Mouse (Mus musculus) forebrain, embryonic 15.5 days (tissue): ENCODE data around the gene Rab33a. TPM values are rescaled to one million over a fixed set of nuclear protein-coding genes. Genes with fewer than 3 reads are reported as not detected.

Source experiments
- ATAC-seq: fragments of 200-750 bp; cut with Nextera tagmentation; replicated peaks from 2 replicates; pipeline ENCODE4 v1.8.0; 2017; ENCODE audit warnings: mild to moderate bottlenecking, moderate TSS enrichment, moderate library complexity
- H3K27ac ChIP-seq: fragments of 300-500 bp; sonication (generic); replicated peaks from 2 replicates; pipeline ENCODE4 v1.5.1; 2015; ENCODE audit warnings: mild to moderate bottlenecking, inconsistent platforms
- H3K27me3 ChIP-seq: fragments of 300-500 bp; sonication (generic); 2 replicates; pipeline ENCODE4 v1.6.1; 2015; ENCODE audit warnings: inconsistent platforms
- H3K36me3 ChIP-seq: fragments of 300-500 bp; sonication (generic); 2 replicates; pipeline ENCODE4 v1.6.1; 2015; ENCODE audit warnings: mild to moderate bottlenecking, inconsistent platforms
- H3K4me1 ChIP-seq: fragments of 300-500 bp; sonication (generic); 2 replicates; pipeline ENCODE4 v1.6.1; 2015; ENCODE audit warnings: inconsistent platforms
- H3K4me2 ChIP-seq: fragments of 300-500 bp; sonication (generic); replicated peaks from 2 replicates; pipeline ENCODE4 v1.6.1; 2015; ENCODE audit warnings: mild to moderate bottlenecking, inconsistent platforms
- H3K4me3 ChIP-seq: fragments of 300-500 bp; sonication (generic); 2 replicates; pipeline ENCODE4 v1.5.1; 2015; ENCODE audit warnings: mild to moderate bottlenecking, inconsistent platforms
- H3K9ac ChIP-seq: fragments of 300-500 bp; sonication (generic); replicated peaks from 2 replicates; pipeline ENCODE4 v1.6.1; 2015; ENCODE audit warnings: mild to moderate bottlenecking, inconsistent platforms
- H3K9me3 ChIP-seq: fragments of 300-500 bp; sonication (generic); 2 replicates; pipeline ENCODE4 v1.6.1; 2016; ENCODE audit warnings: inconsistent platforms
- WGBS: fragments of 180-500 bp; shearing (Covaris S2); methylation state at CpG from one replicate; pipeline ENCODE4 v1.1.7; 2015; ENCODE audit warnings: mixed read lengths; 5-methylcytosine and 5-hydroxymethylcytosine counted together
- polyA plus RNA-seq: library from polyadenylated mRNA; unstranded; fragments of >200 nt; fragmentation: Nextera tagmentation; extraction: Ambion mirVana; gene quantifications from 2 replicates; pipeline ENCODE4 v1.2.1, GENCODE M21; 2015

Rab33a gene
- polyA plus RNA-seq = 94.3 and 96.5 TPM in 2 replicates

GRCm38 (mm10) chrX:48518808-48519548 is at the start of gene Rab33a:
TSS of gene Rab33a (plus strand) at chrX:48519285.
- peak within 1 kb of the TSS; percentile 72 for H3K9ac ChIP-seq
- 28% methylated on average over 33 of the region's 33 CpGs for WGBS
- H3K27me3 ChIP-seq = no peaks in the 10 kb centered on the region
- H3K4me3 ChIP-seq = peak within 1 kb of the TSS; percentile 58
- peak within 1 kb of the TSS; percentile 97 for H3K27ac ChIP-seq
- H3K36me3 ChIP-seq = no peaks in the 10 kb centered on the region
- peaks cover 25% of the 10 kb centered on the region for H3K4me1 ChIP-seq
- ATAC-seq = peak; percentile 73
- H3K9me3 ChIP-seq = no peaks in the 10 kb centered on the region
- H3K4me2 ChIP-seq = peak within 1 kb of the TSS; percentile 74

- Histone ChIP-seq H3K4me2 (no peak overlapping the region), H3K27me3 (no peaks in the 10 kb centered on the region), H3K4me3 (no peak overlapping the region), H3K9ac (no peak overlapping the region), H3K36me3 (peaks cover 17% of the 10 kb centered on the region; the same call in 1 of the 2 replicates), H3K27ac (no peak overlapping the region), H3K4me1 (no peaks in the 10 kb centered on the region), H3K9me3 (no peaks in the 10 kb centered on the region)
- no peak for ATAC-seq
- 59% methylated on average over 4 of the region's 4 CpGs for WGBS
Observed at GRCm38 (mm10) chrX:48481095-48481494, 38.0 kb upstream of the Rab33a start.

GRCm38 (mm10) chrX:48481687-48482086 is 37.4 kb upstream of the Rab33a start:
- Histone ChIP-seq H3K4me3 (no peak overlapping the region), H3K27me3 (no peaks in the 10 kb centered on the region), H3K9ac (no peak overlapping the region), H3K36me3 (peaks cover 17% of the 10 kb centered on the region; the same call in 1 of the 2 replicates), H3K4me2 (no peak overlapping the region), H3K9me3 (no peaks in the 10 kb centered on the region), H3K4me1 (no peaks in the 10 kb centered on the region), H3K27ac (no peak overlapping the region)
- WGBS = 92% methylated on average over 7 of the region's 7 CpGs
- no peak for ATAC-seq

- Histone ChIP-seq H3K27ac (no peak overlapping the region), H3K9ac (no peak overlapping the region), H3K4me1 (no peaks in the 10 kb centered on the region), H3K9me3 (no peaks in the 10 kb centered on the region), H3K4me3 (no peak overlapping the region), H3K4me2 (no peak overlapping the region), H3K27me3 (no peaks in the 10 kb centered on the region), H3K36me3 (peaks cover 14% of the 10 kb centered on the region)
- 95% methylated on average over 8 of the region's 8 CpGs for WGBS
- ATAC-seq = no peak
Observed at GRCm38 (mm10) chrX:48493763-48494162, 25.3 kb upstream of the Rab33a start.

GRCm38 (mm10) chrX:48513166-48513807 is 5.8 kb upstream of the Rab33a start, which contains the start of gene Aifm1:
TSS of gene Aifm1 (minus strand) at chrX:48513563.
- Histone ChIP-seq H3K4me1 (peaks cover 13% of the 10 kb centered on the region), H3K4me3 (peak within 1 kb of the TSS; percentile 62), H3K9me3 (no peaks in the 10 kb centered on the region), H3K27me3 (no peaks in the 10 kb centered on the region), H3K36me3 (no peaks in the 10 kb centered on the region), H3K4me2 (peak within 1 kb of the TSS; percentile 54), H3K9ac (peak within 1 kb of the TSS; percentile 64), H3K27ac (no peak within 1 kb of the TSS)
- ATAC-seq = peak; percentile 95
- WGBS = 24% methylated on average over 45 of the region's 45 CpGs

- H3K9me3 ChIP-seq = no peaks in the 10 kb centered on the region
- peak overlapping the region; percentile 54 for H3K4me2 ChIP-seq
- ATAC-seq = no peak
- no peak overlapping the region for H3K27ac ChIP-seq
- peak overlapping the region; percentile 28; the same call in 1 of the 2 replicates for H3K9ac ChIP-seq
- 30% methylated on average over 13 of the region's 13 CpGs for WGBS
- H3K27me3 ChIP-seq = no peaks in the 10 kb centered on the region
- peak overlapping the region; percentile 62 for H3K4me3 ChIP-seq
- H3K36me3 ChIP-seq = no peaks in the 10 kb centered on the region
- H3K4me1 ChIP-seq = peaks cover 13% of the 10 kb centered on the region
Observed at GRCm38 (mm10) chrX:48513824-48514223, 5.3 kb upstream of the Rab33a start.

GRCm38 (mm10) chrX:48518211-48518807 is 776 bp upstream of the Rab33a start:
- Histone ChIP-seq H3K4me2 (peak overlapping the region; percentile 74), H3K27ac (peak overlapping the region; percentile 97), H3K9me3 (no peaks in the 10 kb centered on the region), H3K4me1 (peaks cover 23% of the 10 kb centered on the region), H3K4me3 (peak overlapping the region; percentile 58), H3K36me3 (no peaks in the 10 kb centered on the region), H3K9ac (peak overlapping the region; percentile 72), H3K27me3 (no peaks in the 10 kb centered on the region)
- peak; percentile 96 for ATAC-seq
- WGBS = 45% methylated on average over 15 of the region's 15 CpGs

GRCm38 (mm10) chrX:48519549-48520085 is 532 bp downstream of the Rab33a start:
- WGBS = 27% methylated on average over 20 of the region's 20 CpGs
- H3K9me3 ChIP-seq = no peaks in the 10 kb centered on the region
- peak overlapping the region; percentile 72 for H3K9ac ChIP-seq
- H3K27me3 ChIP-seq = no peaks in the 10 kb centered on the region
- H3K27ac ChIP-seq = peak overlapping the region; percentile 97
- peak; percentile 49; the same call in 1 of the 2 replicates for ATAC-seq
- H3K4me3 ChIP-seq = peak overlapping the region; percentile 58
- H3K4me2 ChIP-seq = peak overlapping the region; percentile 74
- no peaks in the 10 kb centered on the region for H3K36me3 ChIP-seq
- peaks cover 21% of the 10 kb centered on the region for H3K4me1 ChIP-seq

GRCm38 (mm10) chrX:48521651-48522050 is 2.6 kb downstream of the Rab33a start:
- no peak for ATAC-seq
- peak overlapping the region; percentile 74 for H3K4me2 ChIP-seq
- H3K9me3 ChIP-seq = no peaks in the 10 kb centered on the region
- H3K4me3 ChIP-seq = peak overlapping the region; percentile 58
- H3K27me3 ChIP-seq = no peaks in the 10 kb centered on the region
- WGBS = 83% methylated on average over 3 of the region's 3 CpGs
- no peak overlapping the region for H3K9ac ChIP-seq
- H3K36me3 ChIP-seq = no peaks in the 10 kb centered on the region
- no peak overlapping the region for H3K27ac ChIP-seq
- H3K4me1 ChIP-seq = peaks cover 21% of the 10 kb centered on the region

- H3K9ac ChIP-seq = no peak overlapping the region
- 61% methylated on average over 3 of the region's 3 CpGs for WGBS
- no peaks in the 10 kb centered on the region for H3K27me3 ChIP-seq
- H3K27ac ChIP-seq = no peak overlapping the region
- H3K36me3 ChIP-seq = no peaks in the 10 kb centered on the region
- 0 out of 2 replicates have a peak overlapping the region, but pooled peaks have one; percentile 13 for H3K4me3 ChIP-seq
- peaks cover 21% of the 10 kb centered on the region for H3K4me1 ChIP-seq
- no peak for ATAC-seq
- H3K9me3 ChIP-seq = no peaks in the 10 kb centered on the region
- H3K4me2 ChIP-seq = peak overlapping the region; percentile 8; the same call in 1 of the 2 replicates
Observed at GRCm38 (mm10) chrX:48523512-48523911, 4.4 kb downstream of the Rab33a start.

GRCm38 (mm10) chrX:48525332-48525731 is 6.2 kb downstream of the Rab33a start:
- Histone ChIP-seq H3K27me3 (no peaks in the 10 kb centered on the region), H3K27ac (no peak overlapping the region), H3K9ac (no peak overlapping the region), H3K4me2 (no peak overlapping the region), H3K4me1 (peaks cover 21% of the 10 kb centered on the region), H3K4me3 (no peak overlapping the region), H3K36me3 (no peaks in the 10 kb centered on the region; the same call in 1 of the 2 replicates), H3K9me3 (no peaks in the 10 kb centered on the region)
- no peak for ATAC-seq
- WGBS = 79% methylated on average over 1 of the region's 1 CpGs

- H3K27me3 ChIP-seq = no peaks in the 10 kb centered on the region
- no peak for ATAC-seq
- 64% methylated on average over 8 of the region's 8 CpGs for WGBS
- no peak overlapping the region for H3K27ac ChIP-seq
- peaks cover 21% of the 10 kb centered on the region for H3K4me1 ChIP-seq
- H3K9me3 ChIP-seq = no peaks in the 10 kb centered on the region
- no peaks in the 10 kb centered on the region; the same call in 1 of the 2 replicates for H3K36me3 ChIP-seq
- no peak overlapping the region for H3K4me2 ChIP-seq
- no peak overlapping the region for H3K9ac ChIP-seq
- no peak overlapping the region for H3K4me3 ChIP-seq
Observed at GRCm38 (mm10) chrX:48525866-48526265, 6.8 kb downstream of the Rab33a start.
